Mouse (Mus musculus) ES-Bruce4 (cell line): Measurements from ENCODE around the gene Tenm4. TPM values are rescaled to one million over a fixed set of nuclear protein-coding genes. Genes with fewer than 3 reads are reported as not detected.

Source experiments
- H3K27ac ChIP-seq: 2 replicates; pipeline ENCODE4 v1.5.1; 2012; ENCODE audit warnings: low read length, inconsistent platforms; ENCODE audit not compliant: insufficient read depth
- H3K27me3 ChIP-seq: 2 replicates; pipeline ENCODE4 v1.6.1; 2012; ENCODE audit warnings: mild to moderate bottlenecking, low read length, inconsistent platforms; ENCODE audit not compliant: control insufficient read depth, poor library complexity, insufficient read depth, severe bottlenecking
- H3K36me3 ChIP-seq: 2 replicates; pipeline ENCODE4 v1.6.1; 2012; ENCODE audit warnings: inconsistent platforms, mild to moderate bottlenecking, low read length, moderate library complexity; ENCODE audit not compliant: control insufficient read depth, poor library complexity, insufficient read depth, severe bottlenecking
- H3K4me1 ChIP-seq: one replicate; pipeline ENCODE4 v1.8.1; 2011; ENCODE audit warnings: low read length; ENCODE audit not compliant: control insufficient read depth, insufficient read depth
- H3K4me3 ChIP-seq: 2 replicates; pipeline ENCODE4 v1.5.1; 2011; ENCODE audit warnings: low read depth, mild to moderate bottlenecking, low read length
- H3K9ac ChIP-seq: 2 replicates; pipeline ENCODE4 v1.6.1; 2012; ENCODE audit warnings: low read depth, mild to moderate bottlenecking, inconsistent platforms; ENCODE audit not compliant: poor library complexity, severe bottlenecking
- H3K9me3 ChIP-seq: replicated peaks from 2 replicates; pipeline ENCODE4 v1.6.1; 2012; ENCODE audit warnings: mild to moderate bottlenecking, low read length, inconsistent platforms; ENCODE audit not compliant: control insufficient read depth, poor library complexity, insufficient read depth, severe bottlenecking
- CTCF ChIP-seq: IDR thresholded peaks from one replicate; pipeline ENCODE4 v1.8.1; 2011; ENCODE audit warnings: low read depth, low read length
- EP300 ChIP-seq: IDR thresholded peaks from 2 replicates; pipeline ENCODE4 v1.6.1; 2011; ENCODE audit warnings: low read depth, low read length; ENCODE audit not compliant: insufficient read depth
- POLR2A ChIP-seq: IDR thresholded peaks from one replicate; pipeline ENCODE4 v1.8.1; 2011; ENCODE audit warnings: low read length; ENCODE audit not compliant: insufficient read depth
- polyA plus RNA-seq: library from polyadenylated mRNA; stranded (reverse); fragments of >200 nt; gene quantifications from 2 replicates; pipeline ENCODE4 v1.2.4, GENCODE M21; 2011; ENCODE audit warnings: low read depth; ENCODE audit not compliant: missing spikeins, insufficient read depth, insufficient read length

Gene Tenm4
- polyA plus RNA-seq, 1 experiment = 4.8 TPM

DNA sequence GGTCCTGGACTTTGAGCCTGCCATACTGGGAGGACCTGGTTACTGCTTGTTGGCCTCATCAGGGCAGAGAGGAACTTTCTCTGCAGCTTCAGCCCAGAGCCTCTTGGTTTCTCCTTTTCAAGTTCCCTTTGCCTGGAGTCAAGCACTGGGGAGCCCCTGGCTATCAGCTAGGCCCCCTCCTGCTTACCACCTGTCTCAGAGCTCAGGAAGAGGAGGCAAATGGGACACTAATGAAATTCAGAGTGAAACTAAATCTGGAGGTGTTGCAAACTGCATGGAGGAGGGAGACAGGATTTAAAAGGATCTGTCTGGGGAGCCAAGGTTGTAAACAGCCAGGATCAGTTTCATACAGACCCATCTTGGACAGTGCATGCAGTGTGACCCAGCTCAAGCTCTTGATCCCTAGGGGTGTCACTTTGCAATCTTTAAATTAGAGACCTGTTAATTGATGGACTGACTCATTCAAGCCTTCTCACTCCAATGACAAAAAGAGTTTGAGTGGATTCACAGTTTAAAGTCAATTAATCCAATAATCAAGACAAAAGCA lies 269.2 kb downstream of the Tenm4 start:
- TF ChIP-seq POLR2A (no peak), CTCF (no peak), EP300 (no peak)
- Histone ChIP-seq H3K9ac (no peak overlapping the region), H3K4me1 (no peaks in the 10 kb centered on the region), H3K9me3 (no peaks in the 10 kb centered on the region), H3K36me3 (no peaks in the 10 kb centered on the region), H3K27me3 (no peaks in the 10 kb centered on the region), H3K4me3 (no peak overlapping the region), H3K27ac (no peak overlapping the region)

DNA sequence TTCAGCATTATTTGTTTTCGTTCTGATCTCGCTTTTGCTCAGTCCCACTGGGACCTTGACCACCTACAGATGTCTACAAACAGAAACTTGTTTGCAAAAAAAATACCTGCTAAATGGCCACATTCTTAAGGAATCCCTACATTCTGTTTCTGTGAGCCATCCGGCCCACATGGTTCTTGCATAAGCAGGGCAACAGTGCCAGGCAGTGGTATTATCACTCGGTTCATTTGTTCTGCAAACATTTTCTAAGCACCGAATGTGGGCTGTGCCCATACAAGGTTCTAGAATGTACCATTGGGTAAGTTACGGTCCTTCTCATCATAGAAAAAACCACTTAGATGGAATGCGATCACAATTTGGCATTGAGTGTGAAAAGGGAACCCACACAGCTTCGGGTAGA lies 274.7 kb downstream of the Tenm4 start:
- Histone ChIP-seq H3K36me3 (no peaks in the 10 kb centered on the region), H3K4me3 (no peak overlapping the region), H3K27ac (no peak overlapping the region), H3K9me3 (no peaks in the 10 kb centered on the region), H3K27me3 (no peaks in the 10 kb centered on the region), H3K4me1 (no peaks in the 10 kb centered on the region), H3K9ac (no peak overlapping the region)
- TF ChIP-seq POLR2A = no peak
- no peak for TF ChIP-seq EP300
- TF ChIP-seq CTCF = no peak

DNA sequence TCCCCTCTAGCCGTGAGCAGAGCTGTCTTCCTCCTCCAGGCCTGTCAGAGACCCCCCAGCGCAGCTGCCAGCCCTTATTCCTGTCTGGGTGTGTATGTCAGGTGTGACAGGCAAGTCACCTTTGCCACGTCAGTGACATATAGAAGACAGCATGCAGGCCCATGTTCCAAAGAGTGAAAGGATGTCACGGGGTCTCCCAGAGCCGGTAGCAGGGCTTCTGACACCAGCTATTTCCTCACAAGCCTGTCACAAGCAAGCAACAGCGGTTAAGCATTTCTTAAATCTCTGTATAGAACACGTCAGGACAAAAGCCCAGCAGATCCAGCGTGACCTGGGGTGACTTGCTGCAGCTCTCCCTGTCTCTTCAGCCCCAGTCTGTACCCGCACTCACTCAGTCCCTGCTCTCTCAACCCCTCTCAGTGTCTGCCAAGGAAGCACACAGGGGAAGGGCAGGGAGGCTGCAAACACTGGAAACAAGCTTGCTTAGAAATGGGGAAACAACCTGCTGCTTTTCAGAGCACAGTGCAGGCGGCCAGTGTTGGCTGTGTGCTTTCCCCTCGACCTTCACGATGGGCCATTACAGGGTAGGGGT lies 276.9 kb downstream of the Tenm4 start:
- H3K27me3 ChIP-seq = no peaks in the 10 kb centered on the region
- no peak for TF ChIP-seq CTCF
- no peak for TF ChIP-seq POLR2A
- TF ChIP-seq EP300 = no peak
- no peak overlapping the region for H3K27ac ChIP-seq

DNA sequence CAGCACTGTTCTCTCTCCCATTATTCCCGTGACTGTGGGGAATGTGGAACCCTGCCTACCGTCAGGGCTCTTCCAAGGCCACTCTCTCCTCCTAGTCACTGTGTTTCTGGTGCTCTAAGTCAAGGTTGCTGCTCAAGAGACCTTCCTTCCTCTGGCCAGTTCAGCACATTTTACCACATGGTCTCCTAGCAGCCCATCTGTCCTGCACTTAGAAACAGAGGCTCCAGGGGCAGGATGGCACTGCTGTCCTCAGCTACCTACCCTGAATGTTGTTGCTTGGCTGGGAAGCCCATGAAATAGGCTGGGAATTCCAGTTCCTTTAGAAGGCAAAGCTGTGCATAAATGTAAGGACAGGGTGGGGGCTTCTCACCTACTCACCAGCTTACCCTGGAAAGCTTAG lies 284.9 kb downstream of the Tenm4 start:
- no peaks in the 10 kb centered on the region for H3K9me3 ChIP-seq
- TF ChIP-seq POLR2A (no peak), EP300 (no peak), CTCF (no peak)
- H3K27ac ChIP-seq = no peak overlapping the region
- no peaks in the 10 kb centered on the region for H3K4me1 ChIP-seq
- no peaks in the 10 kb centered on the region for H3K36me3 ChIP-seq
- H3K4me3 ChIP-seq = no peak overlapping the region
- no peaks in the 10 kb centered on the region for H3K27me3 ChIP-seq
- H3K9ac ChIP-seq = no peak overlapping the region

More for the DNA sequence above, 276.9 kb downstream of the Tenm4 start:
- Histone ChIP-seq H3K9me3 (no peaks in the 10 kb centered on the region), H3K36me3 (no peaks in the 10 kb centered on the region), H3K9ac (no peak overlapping the region), H3K4me3 (no peak overlapping the region), H3K4me1 (no peaks in the 10 kb centered on the region)

DNA sequence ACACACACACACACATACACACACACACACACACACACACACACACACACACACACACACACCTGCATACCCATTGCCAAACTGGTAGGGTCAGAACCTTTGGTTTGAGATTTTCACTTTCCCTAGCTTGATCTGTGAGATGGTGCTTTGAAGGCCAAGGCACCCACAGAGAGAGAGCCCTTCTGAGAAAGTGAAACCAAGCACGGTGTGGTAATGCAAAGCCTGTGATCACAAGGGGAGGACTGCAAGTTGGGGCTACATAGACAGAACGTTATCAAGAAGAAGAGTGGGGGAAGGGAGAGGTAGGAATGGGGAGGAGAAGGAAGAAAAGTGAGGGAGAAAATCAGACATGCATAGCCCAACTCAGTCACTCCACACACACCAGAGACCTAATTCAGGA lies 285.6 kb downstream of the Tenm4 start:
- H3K9me3 ChIP-seq = no peaks in the 10 kb centered on the region
- no peaks in the 10 kb centered on the region for H3K36me3 ChIP-seq
- TF ChIP-seq CTCF (no peak), POLR2A (no peak), EP300 (no peak)
- H3K27me3 ChIP-seq = no peaks in the 10 kb centered on the region
- H3K4me1 ChIP-seq = no peaks in the 10 kb centered on the region
- H3K9ac ChIP-seq = no peak overlapping the region
- H3K27ac ChIP-seq = no peak overlapping the region
- H3K4me3 ChIP-seq = no peak overlapping the region

DNA sequence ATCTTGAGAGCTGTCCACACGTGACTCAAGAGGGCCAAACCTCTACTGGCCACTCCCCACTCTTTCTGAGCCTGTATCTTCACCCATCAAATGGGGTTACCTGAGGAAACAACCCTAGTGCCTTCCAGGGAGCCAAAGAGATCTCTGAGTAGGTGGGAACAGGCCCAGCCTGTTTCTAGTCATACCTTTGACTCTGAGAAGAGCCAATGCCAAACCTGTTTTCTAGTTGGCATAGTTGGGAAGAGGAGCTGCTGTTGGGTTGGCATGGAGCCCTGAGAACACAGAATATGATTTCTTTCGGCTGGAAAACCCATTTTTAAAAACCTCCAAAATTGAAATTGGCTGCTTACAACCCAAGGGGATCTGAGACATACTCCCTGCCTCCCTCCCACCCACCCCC lies 286.8 kb downstream of the Tenm4 start:
- Histone ChIP-seq H3K9me3 (no peaks in the 10 kb centered on the region), H3K4me3 (no peak overlapping the region), H3K27ac (no peak overlapping the region), H3K4me1 (no peaks in the 10 kb centered on the region), H3K36me3 (no peaks in the 10 kb centered on the region), H3K9ac (no peak overlapping the region), H3K27me3 (no peaks in the 10 kb centered on the region)
- TF ChIP-seq POLR2A (no peak), CTCF (no peak), EP300 (no peak)
